Mouse (Mus musculus) hindbrain, embryonic 15.5 days (tissue): ENCODE data around the gene Scnn1g. TPM values are rescaled to one million over a fixed set of nuclear protein-coding genes. Genes with fewer than 3 reads are reported as not detected.

Experiments
- ATAC-seq: fragments of 200-750 bp; cut with Nextera tagmentation; 2 replicates; pipeline ENCODE4 v1.8.0; 2017; ENCODE audit warnings: low read depth, moderate number of reproducible peaks, moderate TSS enrichment; ENCODE audit not compliant: low FRiP score
- H3K27ac ChIP-seq: fragments of 300-500 bp; sonication (generic); replicated peaks from 2 replicates; pipeline ENCODE4 v1.5.1; 2015; ENCODE audit warnings: mild to moderate bottlenecking, inconsistent platforms
- H3K27me3 ChIP-seq: fragments of 300-500 bp; sonication (generic); 2 replicates; pipeline ENCODE4 v1.6.1; 2015; ENCODE audit warnings: control low read depth, inconsistent platforms
- H3K36me3 ChIP-seq: fragments of 300-500 bp; sonication (generic); 2 replicates; pipeline ENCODE4 v1.6.1; 2015; ENCODE audit warnings: control low read depth, inconsistent platforms
- H3K4me1 ChIP-seq: fragments of 300-500 bp; sonication (generic); replicated peaks from 2 replicates; pipeline ENCODE4 v1.6.1; 2015; ENCODE audit warnings: control low read depth, inconsistent platforms
- H3K4me2 ChIP-seq: fragments of 300-500 bp; sonication (generic); 2 replicates; pipeline ENCODE4 v1.6.1; 2015; ENCODE audit warnings: moderate library complexity, mild to moderate bottlenecking, inconsistent platforms
- H3K4me3 ChIP-seq: fragments of 300-500 bp; sonication (generic); 2 replicates; pipeline ENCODE4 v1.5.1; 2015; ENCODE audit warnings: mild to moderate bottlenecking, inconsistent platforms
- H3K9ac ChIP-seq: fragments of 300-500 bp; sonication (generic); 2 replicates; pipeline ENCODE4 v1.6.1; 2015; ENCODE audit warnings: inconsistent platforms
- H3K9me3 ChIP-seq: fragments of 300-500 bp; sonication (generic); 2 replicates; pipeline ENCODE4 v1.6.1; 2016; ENCODE audit warnings: control low read depth, inconsistent platforms
- WGBS: fragments of 180-500 bp; shearing (Covaris S2); methylation state at CpG from one replicate; pipeline ENCODE4 v1.1.7; 2015; 5-methylcytosine and 5-hydroxymethylcytosine counted together
- polyA plus RNA-seq: library from polyadenylated mRNA; unstranded; fragments of >200 nt; fragmentation: Nextera tagmentation; extraction: Ambion mirVana; gene quantifications from 2 replicates; pipeline ENCODE4 v1.2.1, GENCODE M21; 2015

Gene Scnn1g
- polyA plus RNA-seq, 1 experiment from 2014 or later = 0.09 TPM

DNA sequence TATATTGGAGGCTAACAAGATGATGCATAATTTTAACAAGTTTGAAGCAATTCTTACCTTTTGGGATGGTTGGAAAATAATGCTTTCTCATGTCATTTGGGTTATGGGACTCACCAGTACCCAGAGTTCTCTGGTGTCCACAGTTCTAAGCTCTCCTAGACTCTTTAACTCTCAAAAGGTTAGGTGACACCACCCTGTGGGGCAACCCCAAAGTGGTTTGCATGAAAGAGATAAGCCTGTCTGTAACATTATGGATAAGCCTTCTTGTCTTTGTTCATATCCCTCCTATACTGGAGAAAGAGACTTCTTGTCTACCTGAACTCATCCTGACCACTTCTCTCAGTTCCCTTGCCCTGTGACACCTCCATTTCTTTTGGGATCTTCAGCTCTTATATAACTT lies 45.1 kb downstream of the Scnn1g start:
- Histone ChIP-seq H3K4me2 (no peak overlapping the region), H3K36me3 (no peaks in the 10 kb centered on the region), H3K27ac (no peak overlapping the region), H3K9me3 (no peaks in the 10 kb centered on the region), H3K27me3 (no peaks in the 10 kb centered on the region), H3K4me1 (no peaks in the 10 kb centered on the region), H3K9ac (no peak overlapping the region), H3K4me3 (no peak overlapping the region)
- no peak for ATAC-seq

DNA sequence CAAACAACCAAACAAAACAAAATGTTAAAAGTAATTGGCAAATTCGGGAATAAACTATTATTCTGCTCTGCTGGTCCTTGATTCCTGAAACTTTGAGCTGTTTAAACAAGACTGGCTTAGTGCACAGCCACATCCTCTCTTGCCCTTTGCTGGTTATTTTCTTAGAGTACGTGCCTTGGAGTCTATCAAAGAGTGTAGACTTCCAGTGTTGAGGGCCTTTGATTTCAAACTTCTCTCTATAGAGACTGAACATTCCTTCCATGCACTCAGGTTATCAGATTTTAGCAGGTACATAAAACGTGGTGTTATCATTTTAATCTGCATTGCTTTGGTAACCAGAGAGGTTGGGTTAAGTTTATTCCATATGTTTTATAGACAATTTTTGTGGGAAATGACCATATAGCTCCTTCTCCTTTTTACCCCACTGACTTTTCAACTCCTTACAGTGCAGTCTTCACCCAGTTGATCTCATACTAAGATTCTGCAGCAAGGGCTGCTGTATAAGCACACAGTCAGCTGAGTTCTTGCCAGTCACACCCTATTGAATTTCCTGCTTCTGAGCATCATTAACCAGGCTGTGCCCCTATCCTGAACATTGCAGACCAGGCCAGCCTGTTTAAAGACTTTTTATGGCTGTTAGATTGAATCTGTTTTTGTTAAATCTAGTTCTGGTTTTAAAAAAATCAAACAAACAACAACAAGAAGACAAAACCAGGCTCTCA lies 48.1 kb downstream of the Scnn1g start:
- no peak for ATAC-seq
- no peak overlapping the region for H3K9ac ChIP-seq
- no peak overlapping the region for H3K4me2 ChIP-seq
- no peaks in the 10 kb centered on the region for H3K36me3 ChIP-seq
- no peak overlapping the region for H3K4me3 ChIP-seq
- H3K4me1 ChIP-seq = no peaks in the 10 kb centered on the region
- no peaks in the 10 kb centered on the region for H3K27me3 ChIP-seq
- 70% methylated on average over 3 of the region's 3 CpGs for WGBS
- no peak overlapping the region for H3K27ac ChIP-seq
- no peaks in the 10 kb centered on the region for H3K9me3 ChIP-seq

DNA sequence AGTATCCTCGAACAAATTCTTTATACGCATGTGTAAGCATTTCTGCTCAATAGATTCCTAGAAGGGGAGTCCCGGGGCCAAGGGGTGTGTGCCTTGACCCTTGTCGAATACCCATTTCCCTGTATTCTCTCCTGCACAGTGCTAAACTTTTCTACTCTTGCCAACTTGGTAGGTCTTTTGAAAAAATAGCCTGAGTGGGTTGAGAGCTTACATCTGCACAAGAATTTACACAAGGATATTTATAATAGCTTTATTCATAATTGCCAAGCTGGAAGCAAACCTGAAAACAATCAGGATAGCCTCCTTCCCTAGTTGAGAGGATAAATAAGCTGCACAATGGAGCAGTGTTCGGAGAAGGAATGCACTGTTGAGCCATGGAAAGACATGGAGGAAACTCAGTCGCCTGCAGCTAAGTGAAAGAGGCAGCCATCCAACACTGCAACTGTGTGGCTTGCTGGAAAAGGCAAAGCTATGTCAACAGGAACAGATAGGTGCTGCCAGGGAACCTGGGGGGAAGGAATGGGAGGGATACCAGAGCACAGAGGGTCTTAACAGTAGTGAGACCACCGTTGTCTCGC lies 51.5 kb downstream of the Scnn1g start:
- no peaks in the 10 kb centered on the region for H3K36me3 ChIP-seq
- H3K27me3 ChIP-seq = no peaks in the 10 kb centered on the region
- 74% methylated on average over 8 of the region's 8 CpGs for WGBS
- no peak overlapping the region for H3K4me3 ChIP-seq
- no peak for ATAC-seq
- no peaks in the 10 kb centered on the region for H3K9me3 ChIP-seq
- H3K27ac ChIP-seq = no peak overlapping the region
- H3K4me1 ChIP-seq = no peaks in the 10 kb centered on the region
- no peak overlapping the region for H3K4me2 ChIP-seq
- no peak overlapping the region for H3K9ac ChIP-seq

DNA sequence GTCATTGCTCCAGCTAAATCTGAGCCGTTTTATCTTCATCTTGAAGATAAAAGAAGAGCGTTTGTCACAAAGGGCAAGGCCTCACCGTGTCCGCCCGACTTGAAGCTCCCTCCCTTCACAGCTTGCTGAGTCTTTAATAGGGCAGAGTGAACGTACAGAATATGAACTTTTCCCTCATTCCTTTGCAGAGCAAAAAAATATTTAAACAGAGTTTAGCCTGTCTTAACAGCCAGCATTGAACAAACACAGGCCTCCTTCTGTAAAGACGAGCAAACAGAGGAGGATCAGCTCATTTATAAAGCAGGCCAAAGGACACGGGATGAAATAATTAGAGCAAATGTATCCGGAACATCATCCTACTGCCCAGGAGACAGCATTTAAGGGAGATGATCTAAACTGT lies 63.5 kb downstream of the Scnn1g start:
- Histone ChIP-seq H3K9ac (no peak overlapping the region), H3K27ac (no peak overlapping the region), H3K4me3 (no peak overlapping the region), H3K36me3 (no peaks in the 10 kb centered on the region), H3K9me3 (no peaks in the 10 kb centered on the region), H3K27me3 (no peaks in the 10 kb centered on the region), H3K4me2 (no peak overlapping the region), H3K4me1 (no peaks in the 10 kb centered on the region)
- 74% methylated on average over 9 of the region's 9 CpGs for WGBS
- no peak for ATAC-seq

DNA sequence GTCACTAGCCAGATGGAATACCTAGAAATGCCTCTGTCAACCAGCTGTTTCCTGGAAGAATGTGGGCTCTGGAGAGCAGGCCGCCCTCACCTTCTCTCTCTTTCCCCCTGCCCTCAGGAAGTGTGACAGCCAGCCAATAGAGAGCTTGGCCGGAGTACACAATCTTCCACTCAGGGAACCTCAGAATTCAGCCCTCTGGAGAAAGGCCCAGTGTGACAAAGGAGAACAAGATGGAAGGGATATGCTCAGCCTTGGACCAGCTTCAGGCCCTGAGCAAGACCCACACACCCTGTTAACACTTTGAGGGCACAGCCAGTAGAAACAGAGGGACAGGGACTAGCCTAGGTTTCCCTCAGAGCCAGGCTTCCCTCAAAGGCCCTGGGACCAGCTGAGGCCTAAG lies 68.2 kb downstream of the Scnn1g start:
- no peak for ATAC-seq
- no peak overlapping the region for H3K4me3 ChIP-seq
- whole genome bisulfite sequencing = 92% methylated on average over 2 of the region's 2 CpGs
- H3K4me1 ChIP-seq = no peaks in the 10 kb centered on the region
- H3K9ac ChIP-seq = no peak overlapping the region
- H3K9me3 ChIP-seq = no peaks in the 10 kb centered on the region
- H3K27me3 ChIP-seq = no peaks in the 10 kb centered on the region
- H3K36me3 ChIP-seq = no peaks in the 10 kb centered on the region
- H3K4me2 ChIP-seq = no peak overlapping the region
- H3K27ac ChIP-seq = no peak overlapping the region

DNA sequence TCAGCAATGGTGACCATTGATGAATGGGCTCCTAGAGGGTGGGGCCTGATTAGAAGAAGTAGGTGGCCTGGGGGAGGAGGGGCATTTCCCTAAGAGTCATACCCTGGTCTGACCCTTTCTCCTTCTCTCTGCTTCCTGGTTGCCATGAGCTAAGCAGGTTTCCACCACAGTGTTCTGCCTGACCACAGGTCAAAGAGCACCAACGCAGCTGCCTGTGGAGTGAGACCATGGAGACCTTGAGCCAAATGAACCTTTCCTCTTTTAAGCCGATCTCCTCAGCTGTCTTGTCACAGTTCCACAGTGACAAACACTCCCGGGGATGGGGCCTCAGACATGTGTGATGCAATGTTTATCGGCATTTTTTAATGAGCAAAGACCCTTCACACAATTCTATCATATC lies 68.7 kb downstream of the Scnn1g start:
- H3K4me1 ChIP-seq = no peaks in the 10 kb centered on the region
- H3K27ac ChIP-seq = no peak overlapping the region
- 86% methylated on average over 4 of the region's 4 CpGs for WGBS
- no peaks in the 10 kb centered on the region for H3K9me3 ChIP-seq
- no peak overlapping the region for H3K9ac ChIP-seq
- H3K27me3 ChIP-seq = no peaks in the 10 kb centered on the region
- no peaks in the 10 kb centered on the region for H3K36me3 ChIP-seq
- H3K4me3 ChIP-seq = no peak overlapping the region
- no peak for ATAC-seq
- H3K4me2 ChIP-seq = no peak overlapping the region

DNA sequence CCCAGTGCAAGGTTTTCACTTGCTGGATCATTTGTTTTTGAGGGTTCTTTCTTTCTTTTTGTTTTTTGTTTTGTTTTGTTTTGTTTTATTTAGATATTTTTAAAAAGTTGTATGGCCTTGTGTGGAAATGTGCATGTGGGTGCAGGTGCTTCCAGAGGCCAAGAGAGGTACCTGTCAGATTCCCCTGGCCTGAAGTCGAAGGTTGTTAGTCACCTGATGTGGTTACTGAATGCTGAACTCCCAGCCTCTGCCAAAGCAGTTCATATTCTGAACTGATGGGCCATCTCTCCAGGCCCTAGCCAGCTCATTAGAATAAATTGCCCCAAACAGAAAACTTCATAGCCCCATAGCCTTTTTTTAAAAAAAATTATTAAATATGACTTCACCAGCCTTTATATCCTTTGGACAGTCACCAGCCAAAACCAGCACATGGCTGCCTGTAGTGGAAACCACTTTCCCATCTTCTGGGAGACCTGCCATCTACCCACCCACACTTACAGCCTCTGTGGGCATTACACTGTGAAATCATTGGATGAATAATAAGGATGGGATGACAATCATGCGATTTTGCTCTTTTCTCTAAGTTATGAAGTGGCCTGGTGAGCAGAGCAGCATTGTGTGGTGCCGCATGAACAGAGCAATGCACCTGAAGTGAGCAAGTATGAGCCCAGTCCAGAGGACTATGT lies 71.7 kb downstream of the Scnn1g start:
- WGBS = 87% methylated on average over 3 of the region's 3 CpGs
- Histone ChIP-seq H3K4me3 (no peak overlapping the region), H3K4me1 (no peaks in the 10 kb centered on the region), H3K9me3 (no peaks in the 10 kb centered on the region), H3K27ac (no peak overlapping the region), H3K36me3 (no peaks in the 10 kb centered on the region), H3K4me2 (no peak overlapping the region), H3K27me3 (no peaks in the 10 kb centered on the region), H3K9ac (no peak overlapping the region)
- ATAC-seq = no peak

DNA sequence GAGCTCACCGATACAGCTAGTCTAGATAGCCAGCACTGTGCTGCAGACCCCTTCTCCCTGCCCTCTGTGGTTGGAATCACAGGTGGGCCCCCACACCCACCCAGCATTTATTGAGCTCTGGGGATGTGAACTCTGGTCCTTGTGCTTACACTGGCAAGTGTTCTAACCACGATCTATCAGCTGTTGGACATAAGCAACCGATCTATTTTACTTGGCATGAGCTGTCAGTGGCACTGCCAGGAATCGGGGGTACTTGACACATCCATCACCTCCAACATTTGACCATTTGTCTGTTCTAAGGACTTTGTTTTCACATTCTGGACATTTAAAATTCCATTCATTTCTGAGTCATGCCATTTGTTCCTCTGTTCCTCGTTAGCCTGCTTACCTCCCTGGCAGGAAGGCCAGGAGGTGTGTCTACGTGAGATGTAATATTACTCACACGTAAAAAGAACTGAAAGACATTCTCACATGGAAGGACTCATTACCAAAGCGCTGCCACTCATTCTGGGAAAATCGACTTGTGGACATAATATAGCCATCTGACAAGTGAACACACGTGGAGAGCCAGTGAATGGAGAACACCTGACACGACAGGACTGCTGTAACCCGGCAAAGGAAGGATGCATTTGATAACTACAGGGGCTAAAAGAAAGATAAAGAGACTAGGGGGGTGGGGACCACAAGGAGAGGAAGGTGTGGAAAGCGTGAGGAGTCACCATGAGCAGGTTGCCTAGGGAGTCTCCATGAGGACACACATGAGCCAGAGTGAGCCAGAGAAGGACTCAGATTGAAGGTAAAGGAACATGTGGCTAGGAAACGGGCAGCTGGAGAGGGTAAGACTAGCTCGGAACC lies 73.7 kb downstream of the Scnn1g start:
- Histone ChIP-seq H3K9ac (no peak overlapping the region), H3K9me3 (no peaks in the 10 kb centered on the region), H3K4me3 (no peak overlapping the region), H3K4me1 (no peaks in the 10 kb centered on the region), H3K27ac (no peak overlapping the region), H3K36me3 (no peaks in the 10 kb centered on the region), H3K27me3 (no peaks in the 10 kb centered on the region), H3K4me2 (no peak overlapping the region)
- no peak for ATAC-seq
- WGBS = 84% methylated on average over 15 of the region's 15 CpGs

Other genes with a start within 250 kb of the Scnn1g start
- 3.5 TPM in 2 replicates for gene Usp31, start 27.2 kb upstream of the Scnn1g start, polyA plus RNA-seq
- 0.12 and 0.28 TPM in 2 replicates for gene Scnn1b, start 130.6 kb downstream of the Scnn1g start, polyA plus RNA-seq
- gene Cog7, start 247.2 kb downstream of the Scnn1g start, polyA plus RNA-seq = 26.8 and 29.8 TPM in 2 replicates